Mouse (Mus musculus): ENCODE measurements around the gene 4933430I17Rik.

Gene 4933430I17Rik

DNA sequence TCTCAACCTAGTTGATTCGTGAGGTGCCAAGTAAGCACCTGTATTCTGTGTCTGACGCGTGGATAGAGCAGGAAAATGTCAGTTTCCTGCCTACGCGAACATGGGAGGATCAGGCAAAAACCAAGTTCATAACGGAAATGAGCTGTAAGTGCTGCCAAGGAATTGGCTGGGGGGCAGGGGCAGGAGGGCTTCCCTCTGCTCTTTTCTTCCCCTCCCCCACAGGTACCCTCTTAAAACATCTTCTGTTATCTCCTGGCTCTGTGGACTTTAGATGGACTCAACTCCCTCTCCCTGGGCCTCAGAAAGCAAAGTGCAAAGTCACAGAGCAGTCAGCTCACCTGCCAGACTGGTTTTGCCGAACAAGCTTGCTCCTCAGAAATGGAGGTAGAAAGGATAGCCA is 22.2 kb upstream of the 4933430I17Rik start:
- DNase-seq (ENCODE audit: inconsistent age in 2 of 2, low spot score in 1 of 2), result peak in 1 of 2 experiments; percentile 45

DNA sequence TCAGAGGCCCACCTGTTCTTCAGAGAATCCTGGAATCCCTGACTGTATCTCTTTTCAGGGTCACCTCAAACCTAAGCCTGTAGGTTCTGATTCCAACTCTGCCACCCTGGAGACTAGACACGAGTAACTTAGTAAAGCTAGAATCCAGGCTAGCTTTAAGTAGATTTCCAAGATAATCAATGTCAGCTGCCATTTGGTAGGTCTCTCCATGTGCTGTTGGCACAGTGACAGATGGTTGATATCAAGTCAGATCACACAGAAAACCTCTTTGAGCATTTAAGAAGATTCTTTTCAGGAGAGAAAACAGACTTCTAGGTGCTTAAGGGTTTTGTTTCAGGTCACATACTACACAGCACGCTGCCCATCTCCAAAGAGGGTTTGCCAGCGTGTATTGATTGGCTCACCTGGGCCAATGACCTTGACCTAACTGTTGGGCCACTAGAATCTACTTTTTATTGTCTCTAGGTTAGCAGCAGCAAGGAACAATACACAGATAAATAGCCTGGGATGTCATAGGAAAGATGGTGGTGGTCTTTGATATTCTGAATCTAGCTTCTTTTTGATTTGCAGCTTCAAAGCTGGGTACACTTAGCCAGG is 21.7 kb upstream of the 4933430I17Rik start, which contains the start of gene Hdhd3:
Gene Hdhd3, minus strand, starts transcription at position 94 of the 597 bp plus-strand sequence.
- no peak for DNase-seq (ENCODE audit: inconsistent age in 2 of 2, low spot score in 1 of 2)

DNA sequence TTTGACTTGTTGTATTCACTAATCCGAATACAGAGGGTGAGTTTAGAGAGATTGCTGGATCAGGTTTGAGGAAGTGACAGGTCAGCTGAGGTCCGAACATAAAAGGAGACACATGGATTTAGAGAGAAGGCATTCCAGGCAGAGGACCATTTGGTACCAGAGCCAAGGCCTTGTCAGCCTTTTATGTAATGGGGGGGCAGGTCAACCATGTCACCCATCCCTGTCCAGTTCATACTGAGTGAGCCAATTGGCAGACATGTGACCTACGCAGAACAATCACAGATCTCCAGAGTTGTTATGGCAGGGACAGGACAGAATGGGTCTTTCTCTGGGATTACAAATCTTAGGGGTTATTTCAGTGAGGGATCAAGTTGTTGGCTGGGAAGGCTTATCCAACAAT is 19.2 kb upstream of the 4933430I17Rik start:
- peak in 1 of 2 experiments; percentile 64 for DNase-seq (ENCODE audit: inconsistent age in 2 of 2, low spot score in 1 of 2)

DNA sequence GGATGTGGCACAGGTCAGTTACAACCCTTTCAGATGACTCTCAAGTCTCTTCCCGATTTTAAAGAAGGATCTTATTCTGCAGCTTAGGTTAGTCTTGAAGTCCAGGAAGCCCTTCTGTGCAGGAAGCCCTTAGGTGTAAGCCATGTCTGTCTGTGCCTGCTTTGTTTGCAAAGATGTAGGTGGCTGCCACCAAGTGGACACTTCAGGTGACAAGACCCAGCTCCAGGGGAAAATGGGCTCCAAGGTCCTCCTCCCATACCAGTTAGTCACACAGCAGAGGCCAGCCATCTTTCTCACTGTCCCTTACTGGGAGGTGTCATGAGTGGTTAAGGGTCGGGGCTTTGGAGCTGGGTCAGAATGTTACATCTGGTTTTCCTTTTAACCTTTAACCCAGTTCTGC is 18.4 kb upstream of the 4933430I17Rik start:
- peak; percentile 65 to 79 for DNase-seq (ENCODE audit: inconsistent age in 2 of 2, low spot score in 1 of 2)

DNA sequence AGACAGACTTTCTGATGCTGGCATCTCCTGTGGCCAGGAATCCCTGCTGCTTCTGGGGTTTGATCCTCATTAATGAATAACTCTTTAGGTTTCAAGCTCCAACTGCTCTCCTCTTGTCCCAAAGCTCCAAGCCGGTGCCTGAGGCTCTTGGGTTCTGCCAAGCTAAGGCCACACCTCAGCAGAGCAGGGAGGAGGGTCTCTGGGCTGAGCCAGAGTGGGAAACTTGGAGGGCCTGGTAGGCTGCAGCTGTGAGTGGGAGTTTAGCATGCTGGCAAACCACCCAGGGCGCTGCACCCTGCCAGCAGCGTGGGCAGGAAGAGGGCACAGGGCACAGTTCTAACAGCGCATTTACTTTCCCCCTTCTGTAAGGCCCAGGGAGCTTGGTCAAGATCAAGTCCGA is 16.3 kb upstream of the 4933430I17Rik start:
- peak in 1 of 2 experiments; percentile 25 for DNase-seq (ENCODE audit: inconsistent age in 2 of 2, low spot score in 1 of 2)

DNA sequence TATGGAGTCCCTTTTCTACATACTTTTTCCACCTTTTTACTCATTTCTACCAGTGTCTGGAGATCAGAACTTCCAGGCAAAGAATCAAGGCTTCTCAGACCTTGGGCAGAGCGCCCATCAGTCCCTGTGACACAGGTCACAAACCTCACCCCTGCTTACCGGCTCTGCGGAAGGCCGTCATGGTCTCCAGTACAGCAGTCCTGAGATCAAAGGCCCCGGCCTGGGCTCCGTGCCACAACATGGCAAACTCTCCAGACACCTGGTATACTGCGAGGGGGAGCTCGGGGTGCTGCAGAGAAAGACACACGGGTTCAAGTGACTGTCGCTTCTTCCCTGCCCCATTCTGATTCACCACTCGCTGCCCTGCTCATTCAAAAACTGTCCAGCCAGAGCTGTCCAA is 15.2 kb upstream of the 4933430I17Rik start:
- peak; percentile 97 for DNase-seq (ENCODE audit: inconsistent age in 2 of 2, low spot score in 1 of 2)

DNA sequence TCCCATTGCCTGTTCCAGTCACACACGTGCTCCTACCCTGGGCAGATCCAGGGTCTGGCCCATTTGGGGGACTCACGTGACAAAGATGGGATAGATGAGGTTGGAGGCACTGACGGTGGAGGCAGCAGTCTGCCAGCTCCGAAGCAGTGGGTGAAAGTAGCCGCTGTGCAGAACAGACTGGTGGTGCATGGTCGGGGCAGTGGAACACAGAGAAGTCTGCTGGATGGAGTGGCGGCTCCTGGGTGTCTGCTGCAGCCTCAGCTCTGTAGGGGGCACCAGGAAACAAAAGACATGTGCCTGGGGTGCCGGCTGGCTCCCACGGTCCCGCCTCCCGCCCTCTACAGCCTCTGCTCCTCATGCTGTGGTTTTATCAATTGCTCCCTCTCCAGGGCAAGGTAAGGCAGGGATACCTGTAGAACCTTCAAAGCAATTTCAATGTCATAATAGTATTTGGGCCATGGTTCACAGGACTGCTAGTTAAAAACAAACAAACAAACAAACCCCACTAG is 11.1 kb upstream of the 4933430I17Rik start:
- DNase-seq (ENCODE audit: inconsistent age in 2 of 2, low spot score in 1 of 2), result peak in 1 of 2 experiments; percentile 32

DNA sequence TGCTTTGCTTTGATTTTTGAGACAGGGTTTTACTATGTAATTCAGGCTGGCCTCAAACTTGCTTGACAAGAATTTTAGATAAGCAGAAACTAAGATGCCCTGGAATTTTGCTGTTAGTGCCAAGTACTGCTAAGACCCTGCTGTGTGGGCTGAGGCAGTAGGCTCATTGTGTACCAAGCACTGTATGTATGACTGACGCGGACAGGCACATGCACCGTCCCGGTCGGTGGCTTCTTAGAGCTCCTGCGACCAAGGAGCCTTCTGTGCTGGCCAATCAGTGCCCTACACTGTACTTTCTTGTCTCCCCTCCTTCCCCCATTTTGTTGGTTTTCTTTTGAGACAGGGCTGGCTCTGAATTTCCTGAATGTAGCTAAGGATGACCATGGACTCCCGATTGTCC is 10.2 kb upstream of the 4933430I17Rik start:
- peak in 1 of 2 experiments; percentile 54 for DNase-seq (ENCODE audit: inconsistent age in 2 of 2, low spot score in 1 of 2)

DNA sequence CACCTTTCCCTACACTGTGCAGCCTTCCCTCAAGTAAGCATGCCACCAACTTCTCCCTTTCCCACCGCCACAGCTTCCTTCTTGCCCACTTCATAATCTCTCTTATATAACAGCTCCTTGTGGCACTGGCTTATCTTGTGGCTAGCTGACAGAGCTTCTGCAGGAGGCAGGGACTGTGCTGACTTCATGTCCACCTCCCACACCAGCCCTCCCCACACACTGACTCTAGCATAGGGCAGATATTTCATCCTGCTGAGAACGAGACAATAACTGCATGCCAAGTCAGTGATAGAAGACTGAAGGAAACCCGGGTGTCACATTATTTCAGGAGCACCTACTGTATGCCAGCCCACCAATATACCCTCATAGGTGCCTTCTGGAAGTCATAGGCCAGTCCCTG is 9.7 kb upstream of the 4933430I17Rik start:
- DNase-seq (ENCODE audit: inconsistent age in 2 of 2, low spot score in 1 of 2), result peak; percentile 73 to 76

DNA sequence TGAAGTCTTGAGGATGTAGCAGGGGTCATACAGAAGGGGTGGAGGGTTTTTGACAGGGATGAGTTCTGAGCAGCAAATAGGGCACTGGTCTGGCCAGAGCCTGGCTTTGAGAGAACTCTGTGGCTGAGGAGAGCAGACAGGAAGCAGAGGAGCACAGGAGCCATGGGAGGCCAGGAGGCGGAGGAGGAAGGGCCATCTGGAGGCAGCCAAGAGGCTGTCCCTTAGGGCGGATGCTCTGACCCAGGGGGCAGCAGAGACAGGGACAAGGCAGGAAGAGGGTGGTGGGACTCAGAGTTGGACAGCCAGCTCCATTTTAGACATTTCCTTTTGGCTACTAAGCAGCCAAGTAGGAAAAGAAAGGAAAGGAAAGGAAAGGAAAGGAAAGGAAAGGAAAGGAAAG is 9.1 kb upstream of the 4933430I17Rik start:
- DNase-seq (ENCODE audit: inconsistent age in 2 of 2, low spot score in 1 of 2), result peak; percentile 77 to 82

DNA sequence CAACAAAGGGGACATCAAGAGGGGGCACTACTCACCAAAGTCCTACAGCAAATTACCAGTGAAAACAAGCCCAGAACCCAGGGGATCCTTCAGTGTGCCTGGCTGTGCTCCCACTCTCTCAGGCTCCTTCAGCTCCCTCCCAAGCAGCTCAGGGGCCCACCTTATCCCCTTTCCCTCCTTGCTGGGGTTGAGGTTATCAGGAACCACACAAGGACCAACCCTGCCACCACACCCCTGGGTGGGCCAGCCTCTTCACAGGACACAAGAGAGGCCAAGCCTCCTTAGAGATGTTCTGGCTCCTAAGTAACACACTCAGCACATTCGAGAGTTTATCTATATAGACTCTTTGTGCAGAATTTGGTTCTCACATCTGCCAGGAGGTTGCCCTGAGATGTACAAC is 8.6 kb upstream of the 4933430I17Rik start:
- peak in 1 of 2 experiments; percentile 68 for DNase-seq (ENCODE audit: inconsistent age in 2 of 2, low spot score in 1 of 2)

DNA sequence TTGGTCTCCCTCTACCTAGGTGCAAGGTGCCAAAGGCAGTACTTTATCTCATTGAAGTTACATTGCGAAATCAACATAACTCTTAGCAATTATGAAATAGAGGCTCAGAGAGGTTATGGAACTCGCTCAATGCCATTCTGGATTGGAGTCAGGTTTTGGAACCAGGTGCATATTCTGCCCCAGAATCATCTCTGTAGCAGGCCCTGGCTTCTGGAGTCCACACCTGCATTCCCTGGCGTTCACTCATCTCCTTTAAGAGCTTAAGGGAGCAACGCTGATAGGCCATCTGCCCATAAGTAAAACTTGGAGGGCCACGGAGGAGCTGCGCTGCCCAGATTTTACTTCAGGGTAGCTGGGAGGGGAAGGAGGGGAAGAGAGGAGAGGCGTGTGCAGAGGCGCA is 8.1 kb upstream of the 4933430I17Rik start:
- DNase-seq (ENCODE audit: inconsistent age in 2 of 2, low spot score in 1 of 2), result no peak

DNA sequence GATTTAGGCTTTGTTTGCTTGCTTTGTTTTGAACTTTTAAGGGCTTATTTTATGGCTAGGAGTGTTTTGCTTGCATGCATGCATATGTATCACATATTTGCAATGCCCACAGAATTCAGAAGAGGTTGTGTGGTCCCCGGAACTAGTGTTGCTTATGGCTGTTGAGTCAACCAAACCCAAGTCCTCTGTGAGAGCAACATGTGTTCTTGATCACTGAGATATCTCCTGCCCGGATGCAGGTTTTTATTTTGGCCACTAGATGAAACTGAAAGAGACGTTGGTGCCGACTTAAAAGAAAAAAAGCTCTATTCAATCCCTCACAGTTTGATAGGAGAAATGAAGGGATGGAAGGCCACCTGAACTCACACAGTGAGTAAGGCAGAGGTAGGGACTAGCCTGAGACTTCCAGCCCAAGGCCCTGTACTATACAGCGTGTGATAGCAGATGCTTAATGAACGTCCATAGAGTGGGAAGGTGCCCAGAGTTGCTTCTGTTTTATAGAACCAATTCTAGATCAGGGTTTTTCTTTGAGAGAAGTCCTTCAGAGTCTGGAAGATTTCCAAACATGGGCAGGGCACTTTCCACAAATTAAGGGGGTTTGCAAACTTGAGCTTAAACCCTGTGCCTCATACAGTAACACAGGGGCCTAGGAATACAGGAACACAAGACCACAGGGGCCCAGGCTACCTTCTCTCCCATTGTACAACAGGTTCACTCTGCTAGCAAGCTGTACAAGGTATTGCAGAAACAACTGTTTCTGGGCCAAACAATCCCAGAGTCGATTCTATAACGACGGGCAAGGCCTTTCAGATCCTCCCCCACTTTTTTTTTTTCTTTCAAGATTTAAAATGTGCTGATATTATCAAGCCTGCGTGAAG is 7.4 kb upstream of the 4933430I17Rik start:
- DNase-seq (ENCODE audit: inconsistent age in 2 of 2, low spot score in 1 of 2), result peak in 1 of 2 experiments; percentile 73

DNA sequence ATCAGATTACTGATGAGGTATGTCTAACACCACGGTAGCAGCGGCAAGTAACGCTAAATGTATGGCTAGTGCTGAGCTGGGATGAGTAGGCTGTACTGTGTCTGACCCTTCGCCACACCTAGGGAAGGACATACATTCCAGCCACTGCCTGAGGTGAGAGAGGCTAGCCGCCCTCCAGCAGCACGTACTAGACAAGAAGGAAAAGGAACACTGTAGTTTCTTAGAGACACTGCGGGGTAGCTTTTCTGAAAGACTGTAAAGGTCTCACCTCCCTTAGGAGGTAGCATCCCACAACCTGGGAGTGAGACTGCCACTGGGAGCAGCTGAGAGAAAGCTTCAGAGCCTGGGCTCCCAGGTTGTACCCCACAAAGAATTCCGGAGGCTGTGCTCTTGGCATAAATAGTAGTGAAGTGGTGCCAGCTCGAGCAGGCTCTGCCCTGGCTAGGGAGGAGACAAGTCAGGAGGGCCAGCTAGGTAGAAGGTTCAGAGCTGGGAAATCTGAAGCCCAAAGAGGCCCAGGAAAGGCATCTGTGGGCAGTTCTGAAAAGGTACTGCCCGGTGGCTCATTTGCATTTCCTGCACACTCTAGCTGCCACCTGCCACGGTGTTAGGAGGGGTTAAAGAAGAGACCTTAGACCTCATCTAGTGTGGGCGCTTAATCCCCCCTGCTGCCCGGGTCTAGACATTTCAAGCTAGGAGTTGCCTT is 6.6 kb upstream of the 4933430I17Rik start:
- peak; percentile 70 to 87 for DNase-seq (ENCODE audit: inconsistent age in 2 of 2, low spot score in 1 of 2)

DNA sequence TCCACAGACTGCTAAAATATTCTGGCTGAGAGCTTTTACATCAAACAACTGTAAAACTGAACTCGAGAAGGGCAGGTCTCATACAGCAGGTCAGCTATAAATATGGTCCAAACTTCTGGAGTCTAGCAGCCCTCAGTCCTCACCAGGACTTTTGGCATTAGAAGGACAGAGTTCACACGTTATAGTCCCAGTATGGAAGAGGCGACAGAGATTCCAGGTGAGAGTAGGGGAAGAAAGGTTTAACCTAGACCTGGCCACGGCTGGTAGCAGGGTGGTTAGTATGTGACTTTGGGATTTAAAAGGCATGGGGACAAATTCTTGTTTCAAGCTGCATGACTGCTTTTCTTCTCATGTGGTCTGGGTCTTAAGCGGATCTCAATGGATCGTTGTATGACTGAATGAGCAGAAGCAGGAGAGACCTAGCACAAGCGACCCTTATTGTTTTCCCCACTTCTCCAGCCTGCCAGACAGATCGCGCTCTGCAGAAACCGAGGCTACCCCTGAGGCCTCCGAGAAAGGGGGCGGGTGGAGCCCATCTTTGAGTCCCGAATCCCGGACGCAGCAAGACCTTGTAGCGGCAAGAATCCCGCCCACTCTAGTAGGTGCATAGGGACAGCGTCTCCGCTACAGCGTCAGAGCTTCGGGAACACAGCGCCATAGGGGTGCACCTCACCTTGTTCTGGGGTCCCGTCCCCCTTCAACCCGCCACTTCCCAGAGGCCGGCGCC is 5.9 kb upstream of the 4933430I17Rik start:
- no peak for DNase-seq (ENCODE audit: inconsistent age in 2 of 2, low spot score in 1 of 2)

DNA sequence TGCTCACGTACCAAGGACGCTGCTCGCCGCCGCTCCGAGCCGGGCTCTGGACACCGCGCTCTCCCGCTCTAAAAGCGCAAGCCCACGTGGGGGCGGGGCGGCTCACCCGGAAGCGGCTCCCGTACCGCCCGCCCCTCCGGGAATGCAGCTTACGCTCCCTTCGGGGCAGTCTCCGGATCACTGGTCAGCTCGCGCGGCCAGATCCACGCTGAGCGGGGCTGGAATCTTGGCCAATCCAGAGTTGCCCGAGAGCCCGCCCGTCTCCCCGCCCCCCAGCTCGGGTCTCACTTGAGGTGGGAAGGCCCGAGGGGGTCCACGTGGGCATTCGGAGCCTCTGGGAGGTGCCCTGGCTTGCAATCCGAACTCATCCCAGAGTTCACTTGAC is 5.3 kb upstream of the 4933430I17Rik start, which contains the start of gene Alad:
Gene Alad, minus strand, starts transcription at position 70 of the 385 bp plus-strand sequence.
- DNase-seq (ENCODE audit: inconsistent age in 2 of 2, low spot score in 1 of 2), result peak; percentile 96 to 98

DNA sequence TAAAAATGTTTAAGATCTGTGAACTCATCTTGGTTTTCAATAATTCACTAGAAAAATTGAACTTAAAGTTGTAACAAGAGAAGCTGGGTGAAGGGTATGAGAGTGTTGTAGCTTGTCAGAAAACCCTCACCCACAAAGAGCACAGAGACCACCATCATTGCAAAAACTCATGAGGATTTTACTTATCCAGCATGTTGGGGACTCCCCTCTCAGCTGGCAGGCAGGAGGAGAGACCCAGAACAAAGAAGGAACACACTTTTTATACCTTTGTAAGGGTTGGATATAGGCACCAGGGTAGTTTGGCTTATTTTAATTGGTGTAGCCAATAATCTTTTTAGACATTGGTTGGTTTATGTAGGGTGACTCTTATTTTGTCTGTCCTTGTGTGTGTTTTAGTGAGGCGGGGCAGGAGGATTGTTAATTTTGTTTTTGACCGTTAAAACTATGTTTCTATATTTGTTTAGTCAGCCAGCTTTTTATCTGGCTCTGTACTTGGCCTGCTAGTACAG is 4.2 kb upstream of the 4933430I17Rik start:
- no peak for DNase-seq (ENCODE audit: inconsistent age in 2 of 2, low spot score in 1 of 2)

DNA sequence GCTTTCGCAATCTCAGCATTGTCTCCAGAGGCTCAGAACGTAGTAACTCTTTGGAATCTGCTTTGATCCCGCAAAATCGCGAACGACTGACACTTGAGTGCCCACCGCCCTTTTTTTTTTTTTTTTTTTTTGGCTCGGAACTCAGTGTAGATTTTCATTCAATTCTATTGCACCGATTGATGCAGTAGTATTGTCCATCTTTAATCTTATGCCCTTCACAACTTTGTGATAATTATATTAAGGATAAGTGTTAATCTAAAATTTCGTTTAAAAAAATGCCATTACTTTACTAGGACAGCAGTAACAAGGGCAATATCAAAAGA is 281 bp downstream of the 4933430I17Rik start:
- DNase-seq (ENCODE audit: inconsistent age in 2 of 2, low spot score in 1 of 2), result peak in 1 of 2 experiments; percentile 37

DNA sequence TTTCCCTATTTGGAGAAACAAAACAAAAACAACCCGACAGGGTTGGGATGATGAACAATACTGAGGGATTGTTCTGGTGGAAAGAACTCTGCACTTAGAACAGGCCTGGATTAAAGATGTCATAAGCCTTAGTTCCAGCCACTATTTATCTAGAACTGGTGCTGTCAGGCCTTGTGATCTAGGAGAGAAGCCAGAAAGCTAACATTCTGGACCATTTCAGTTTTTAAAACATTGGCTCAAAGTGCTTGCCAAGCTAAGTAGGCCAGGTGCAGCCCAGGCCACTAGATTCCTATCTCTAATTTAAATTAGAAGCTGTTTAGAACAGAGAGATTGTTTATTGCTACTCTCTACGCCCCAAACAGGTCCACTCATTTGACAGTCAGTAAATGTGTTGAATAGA is 1.1 kb downstream of the 4933430I17Rik start:
- peak in 1 of 2 experiments; percentile 46 for DNase-seq (ENCODE audit: inconsistent age in 2 of 2, low spot score in 1 of 2)

DNA sequence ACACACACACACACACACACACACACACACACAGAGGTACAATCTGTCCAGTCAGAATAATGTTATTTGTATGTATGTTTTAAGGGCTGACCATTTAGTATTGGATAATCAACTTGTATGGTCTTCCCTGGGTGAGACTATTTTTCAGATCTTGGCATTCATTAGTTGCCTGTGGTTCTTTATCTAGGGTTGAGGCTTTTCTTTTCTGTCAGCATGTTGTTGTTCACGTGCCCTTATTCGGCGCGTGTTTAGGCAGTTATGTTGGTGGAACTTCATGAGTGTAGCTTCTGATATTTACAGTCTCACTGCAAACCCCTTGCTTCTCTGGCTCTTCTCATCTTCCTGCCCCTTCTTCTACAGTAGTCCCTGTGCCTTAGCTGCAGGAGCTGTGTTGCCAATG is 2.5 kb downstream of the 4933430I17Rik start:
- no peak for DNase-seq (ENCODE audit: inconsistent age in 2 of 2, low spot score in 1 of 2)

DNA sequence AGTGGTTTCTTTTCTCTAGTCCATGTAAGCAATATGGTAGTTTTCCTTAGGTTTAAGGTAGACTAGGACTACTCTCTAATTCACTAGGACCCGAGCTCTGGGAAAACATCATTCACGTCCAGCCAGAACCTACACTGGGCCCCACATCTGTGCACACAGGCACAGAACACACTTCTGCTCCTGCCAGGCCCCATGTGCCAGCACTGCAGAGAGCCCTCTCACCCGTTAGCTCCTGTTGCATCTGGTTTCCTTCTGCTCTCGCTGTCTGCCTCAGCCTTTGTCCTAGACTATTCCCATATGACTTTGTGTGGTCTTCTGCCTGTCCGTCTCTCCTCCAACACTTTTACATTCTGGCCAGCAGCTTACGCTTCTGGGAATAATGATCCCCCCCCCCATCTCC is 8.6 kb downstream of the 4933430I17Rik start:
- no peak for DNase-seq (ENCODE audit: inconsistent age in 2 of 2, low spot score in 1 of 2)

All from adrenal gland, adult (tissue).